Mouse (Mus musculus): Measurements from ENCODE around the gene Ppp1r9a.

- no peak for TF ChIP-seq CTCF (conservative IDR thresholded peaks at IDR 0.05 in 1 of 2, IDR thresholded peaks at IDR 0.05 in 1 of 2; ENCODE audit: low read depth in 2 of 2, low read length in 2 of 2)
- no peak for TF ChIP-seq PAX5 (IDR thresholded peaks at IDR 0.05; ENCODE audit: low read length)
- no peak for TF ChIP-seq MXI1 (IDR thresholded peaks at IDR 0.05; ENCODE audit: low read depth, low read length)
- TF ChIP-seq NELFE (IDR thresholded peaks at IDR 0.05; ENCODE audit: low read depth, low read length), result no peak
Observed at GRCm38 (mm10) chr6:5134986-5135385, 232.3 kb downstream of the Ppp1r9a start.

Measured in CH12.LX (cell line).